Mouse (Mus musculus): ENCODE data around the gene Elf1. TPM values are rescaled to one million over a fixed set of nuclear protein-coding genes. Genes with fewer than 3 reads are reported as not detected.

Gene Elf1
- polyA plus RNA-seq, 2 experiments from 2014 or later, result 149 to 199 TPM

DNA sequence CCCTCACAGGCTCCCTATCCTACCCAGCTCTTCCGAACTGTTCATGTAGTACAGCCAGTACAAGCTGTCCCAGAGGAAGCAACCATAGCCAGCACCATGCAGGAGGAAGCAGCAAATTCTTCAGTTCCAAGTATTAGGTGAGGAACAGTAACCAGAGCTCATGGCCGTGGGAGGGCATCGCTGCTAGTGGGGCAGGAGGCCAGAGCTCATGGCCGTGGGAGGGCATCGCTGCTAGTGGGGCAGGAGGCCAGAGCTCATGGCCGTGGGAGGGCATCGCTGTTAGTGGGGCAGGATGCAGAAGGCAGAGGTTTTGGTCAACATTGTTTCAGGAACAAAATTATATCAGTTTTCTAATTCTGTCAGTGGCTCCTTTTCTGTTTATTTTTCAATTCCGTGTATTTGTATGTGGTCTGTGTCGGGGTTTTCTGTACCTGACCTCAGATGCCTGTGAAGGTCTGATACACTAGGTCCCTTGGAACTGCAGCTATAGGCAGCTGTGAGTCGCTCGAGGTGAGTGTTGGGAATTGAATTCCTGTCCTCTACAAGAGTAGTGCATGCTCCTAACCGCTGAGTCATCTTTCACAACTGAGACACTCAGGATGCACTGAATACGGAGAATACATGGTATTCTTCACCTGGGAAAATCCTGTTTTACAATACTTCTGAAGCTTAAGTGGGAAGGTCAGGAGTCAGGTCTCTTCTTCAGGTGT, 92.6 kb downstream of the Elf1 start:
- no peak for ATAC-seq

DNA sequence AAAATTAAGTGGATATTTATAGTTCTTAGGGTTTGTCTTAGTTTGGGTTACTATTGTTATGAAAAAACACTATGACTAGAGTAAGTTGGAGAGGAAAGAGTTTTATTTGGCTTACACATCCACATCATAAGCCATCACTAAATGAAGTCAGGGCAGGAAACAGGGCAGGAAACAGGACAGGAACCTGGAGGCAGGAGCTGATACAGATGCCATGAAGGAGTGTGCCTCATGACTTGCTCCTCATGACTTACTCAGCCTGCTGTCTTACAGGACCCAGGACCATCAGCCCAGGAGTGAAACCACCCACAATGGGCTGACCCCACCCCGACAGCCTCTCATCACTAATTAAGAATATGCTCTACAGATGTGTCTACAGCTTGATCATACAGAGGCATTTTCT, 93.4 kb downstream of the Elf1 start:
- peak; percentile 15 for ATAC-seq

- no peak for ATAC-seq
These were observed 102.7 kb downstream of the Elf1 start for GRCm38 (mm10) chr14:79583526-79584245.

DNA sequence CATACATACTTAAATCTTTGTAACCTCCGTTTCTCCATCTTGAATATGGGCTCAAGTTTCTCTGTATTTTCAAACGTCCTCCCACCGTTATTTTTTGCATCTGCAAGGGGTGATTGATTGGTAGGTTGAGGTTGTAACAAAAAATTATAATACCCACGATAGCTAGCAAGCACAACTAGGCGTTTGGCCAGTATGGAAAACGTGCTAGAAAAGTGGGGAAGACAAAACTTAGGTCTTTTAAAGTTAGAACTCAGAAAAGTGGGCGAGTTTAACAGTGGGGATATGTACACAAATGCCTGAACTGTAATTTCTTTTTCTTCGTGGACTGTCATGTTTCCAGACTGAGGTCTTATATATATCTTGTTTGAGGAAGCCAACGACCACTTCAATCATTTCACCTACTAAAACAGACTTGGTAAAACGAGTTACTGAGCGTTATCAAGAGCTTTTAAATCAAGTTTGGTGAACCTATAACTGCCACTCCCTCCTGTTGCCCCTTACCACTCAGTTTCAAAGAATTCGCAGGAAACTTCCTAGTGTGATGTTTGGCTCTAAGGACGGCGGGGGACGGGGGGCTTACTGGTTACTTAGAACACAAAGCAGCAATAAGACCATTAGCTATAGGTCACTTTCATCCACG, 105.6 kb downstream of the Elf1 start:
- ATAC-seq, result no peak

GRCm38 (mm10) chr14:79587139-79587851, 106.3 kb downstream of the Elf1 start, which contains the start of gene Sugt1:
TSS of gene Sugt1 (plus strand) at chr14:79587691.
- peak; percentile 93 for ATAC-seq

- peak; percentile 7 for ATAC-seq
These were observed 106.8 kb downstream of the Elf1 start for GRCm38 (mm10) chr14:79587852-79588229.

DNA sequence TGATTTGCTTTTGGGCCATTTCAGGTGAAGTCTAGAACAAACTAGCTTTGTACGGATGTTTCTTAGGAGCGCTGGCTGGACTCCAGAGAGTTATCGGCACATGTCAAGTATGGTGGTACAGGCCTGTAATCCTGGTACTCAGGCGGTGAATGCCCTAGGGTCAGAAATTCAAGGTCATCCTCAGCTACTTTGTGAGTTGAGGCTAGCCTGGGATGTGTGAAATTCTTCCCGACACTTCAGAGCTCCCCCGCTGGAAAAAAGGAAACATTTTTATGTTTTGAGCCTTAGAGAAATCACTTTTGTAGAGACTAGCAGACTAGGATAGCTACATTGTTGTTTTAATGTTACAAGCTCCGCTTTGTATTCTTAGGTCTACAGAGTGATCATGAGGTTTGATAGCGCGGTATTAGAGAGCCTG, 107.5 kb downstream of the Elf1 start:
- no peak for ATAC-seq

GRCm38 (mm10) chr14:79589401-79589800, 108.4 kb downstream of the Elf1 start:
- no peak for ATAC-seq

DNA sequence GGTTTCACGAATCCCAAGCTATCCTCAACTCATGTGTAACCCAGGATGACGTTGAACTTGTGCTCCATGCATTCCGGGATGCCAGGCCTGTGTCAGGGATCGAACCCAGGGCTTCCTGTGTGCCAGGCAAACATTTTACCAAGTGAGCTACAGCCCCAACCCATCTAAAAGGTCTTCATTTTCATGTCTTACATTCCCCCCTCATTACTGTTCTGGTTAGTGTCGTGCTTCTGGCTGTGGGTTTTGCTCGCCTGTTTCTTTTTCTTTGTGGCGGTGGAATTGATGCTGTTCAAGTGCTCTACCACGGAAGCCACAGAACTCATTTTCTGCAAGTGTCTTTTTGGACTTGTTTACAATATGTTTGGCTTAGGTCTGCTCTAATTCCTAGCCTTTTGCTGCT, 109.9 kb downstream of the Elf1 start:
- ATAC-seq, result no peak

- no peak for ATAC-seq
These were observed 110.6 kb downstream of the Elf1 start for GRCm38 (mm10) chr14:79591611-79592010.

DNA sequence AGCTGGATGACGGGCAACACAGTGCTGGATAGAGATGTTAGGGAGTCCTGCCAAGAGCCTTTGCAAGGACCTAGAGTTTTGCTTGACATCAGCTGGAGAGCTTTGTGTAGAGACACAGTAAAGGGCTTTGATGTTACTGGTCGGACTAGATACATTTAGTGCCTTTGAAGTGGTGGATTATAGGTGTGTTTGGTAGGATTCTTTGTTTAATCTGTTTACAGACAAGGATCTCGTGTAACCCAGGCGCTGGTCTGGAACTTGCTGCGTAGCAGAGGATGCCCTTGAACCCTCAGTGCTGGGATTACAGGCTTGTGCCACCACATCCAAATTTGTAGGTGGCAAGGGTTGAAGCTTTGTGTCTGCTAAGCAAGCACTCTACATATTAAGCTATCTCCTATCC, 113.1 kb downstream of the Elf1 start:
- no peak for ATAC-seq

GRCm38 (mm10) chr14:79596602-79597001, 115.6 kb downstream of the Elf1 start:
- ATAC-seq, result no peak

GRCm38 (mm10) chr14:79605881-79606280, 124.9 kb downstream of the Elf1 start:
- no peak for ATAC-seq

- no peak for ATAC-seq
These were observed 125.4 kb downstream of the Elf1 start for GRCm38 (mm10) chr14:79606392-79606791.

DNA sequence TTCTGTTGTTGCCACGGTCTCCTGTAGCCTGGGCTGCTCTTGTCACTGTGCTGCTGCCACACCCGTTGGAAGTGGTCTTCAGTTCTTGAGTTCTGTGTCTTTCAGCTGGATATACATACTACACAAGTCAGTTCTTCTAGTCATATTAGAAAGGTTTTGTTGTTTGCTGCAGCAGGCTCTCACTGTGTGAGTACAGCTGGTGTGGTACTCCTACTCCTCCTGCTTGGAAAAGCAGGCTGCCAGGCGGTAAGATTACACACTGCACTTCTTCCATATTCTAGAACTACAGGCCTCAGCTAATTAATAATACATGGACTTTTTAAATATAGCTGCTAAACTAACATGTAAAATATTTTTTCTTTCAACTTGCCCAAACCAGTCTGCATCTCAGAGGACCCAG, 125.9 kb downstream of the Elf1 start:
- no peak for ATAC-seq

DNA sequence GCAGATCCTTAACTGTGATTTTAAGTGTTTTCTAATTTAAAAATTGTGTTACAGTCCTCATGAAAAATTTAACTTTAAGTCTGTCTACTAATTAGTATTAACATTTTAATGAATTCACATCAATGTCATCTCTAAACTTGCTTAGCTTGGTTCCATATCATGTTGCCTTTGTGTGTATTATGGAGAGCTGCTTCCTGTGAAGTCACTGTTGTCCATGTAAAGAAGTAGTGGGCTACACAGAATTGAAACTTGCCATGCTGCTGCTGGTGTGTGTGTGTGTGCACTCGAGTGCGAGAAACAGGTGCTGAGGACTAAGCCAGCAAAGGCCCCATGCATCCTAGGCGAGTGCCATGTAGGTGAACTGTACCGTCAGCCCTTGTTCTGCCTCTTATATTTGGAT, 126.4 kb downstream of the Elf1 start:
- ATAC-seq, result no peak

- no peak for ATAC-seq
These were observed 127.3 kb downstream of the Elf1 start for GRCm38 (mm10) chr14:79608286-79608685.

DNA sequence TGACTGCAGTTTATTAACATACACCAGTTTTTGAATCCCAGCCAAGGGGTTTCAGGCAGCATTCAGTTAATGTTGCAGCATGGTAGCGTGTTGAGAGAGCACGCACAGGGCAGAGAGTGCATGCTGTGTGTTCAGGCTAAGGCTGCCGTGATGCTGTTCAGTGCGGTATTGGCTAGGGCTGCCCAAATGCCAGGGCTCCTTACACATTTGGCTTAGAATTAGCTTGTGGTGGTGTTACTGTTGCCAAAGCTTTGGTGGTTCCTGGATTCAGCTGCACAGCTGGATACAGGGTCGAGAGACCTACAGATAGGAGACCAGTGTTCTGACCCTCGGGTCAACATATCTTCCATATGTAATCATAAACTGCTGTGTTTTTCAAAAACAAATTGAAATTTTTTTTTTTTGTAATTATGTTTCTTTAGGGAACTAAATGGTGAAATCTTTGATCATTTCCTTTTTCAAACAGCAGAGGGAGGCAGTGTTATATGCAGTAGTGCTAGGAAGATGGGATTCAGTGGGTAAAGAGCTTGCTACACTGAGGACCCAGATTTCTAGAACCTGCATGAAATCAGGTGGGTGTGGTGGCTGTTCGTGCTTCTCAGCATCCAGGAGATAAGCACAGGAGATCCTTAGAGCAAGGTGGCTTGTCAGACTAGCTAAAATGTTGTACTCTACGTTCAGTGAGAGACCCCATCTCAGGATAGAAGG, 136.3 kb downstream of the Elf1 start:
- ATAC-seq, result no peak

- ATAC-seq, result no peak
These were observed 138.8 kb downstream of the Elf1 start for GRCm38 (mm10) chr14:79619802-79620201.

- no peak for ATAC-seq
These were observed 140.1 kb downstream of the Elf1 start for GRCm38 (mm10) chr14:79621143-79621542.

Data from CD4-positive, CD25-positive, alpha-beta regulatory T cell, adult 4 months (primary cell).